Mouse (Mus musculus) v-Abl transformed pro-B cells (cell line): Measurements from ENCODE around the gene Olfr1335.
"Not testable (repeated sequence)": the region's sequence is repeated elsewhere in the genome, so short reads cannot be mapped to it uniquely, and the experiment has no call there.

Experiments
- in situ Hi-C, 2 experiments: fragments of 400-800 bp; cut with MboI; formaldehyde crosslinking; loops; one replicate each; pipeline ENCODE4 v1.15.1; 2025; ENCODE audit not compliant: unreplicated experiment in 2 of 2

Olfr1335 gene

GRCm38 (mm10) chr4:118809844-118810243 lies at the start of gene Olfr1335:
TSS of gene Olfr1335 (minus strand) at chr4:118809944.
- in situ Hi-C loops: no loop called here

GRCm38 (mm10) chr4:118836179-118836578 lies 26.4 kb upstream of the Olfr1335 start, which contains the start of gene Olfr1333:
TSS of gene Olfr1333 (minus strand) at chr4:118836279.
- in situ Hi-C loops: no loop called here

GRCm38 (mm10) chr4:118818921-118819320 lies 9.2 kb upstream of the Olfr1335 start:
- in situ Hi-C loops: no loop called here

GRCm38 (mm10) chr4:118792796-118793195 lies 16.9 kb downstream of the Olfr1335 start:
- in situ Hi-C loops: not testable (repeated sequence)

GRCm38 (mm10) chr4:118782486-118782885 lies 27.3 kb downstream of the Olfr1335 start, which contains the start of gene Olfr1337:
TSS of gene Olfr1337 (minus strand) at chr4:118782586.
- in situ Hi-C loops: no loop called here
